Mouse (Mus musculus) cerebellum, adult 8-10 months (tissue): ENCODE results near the gene Dbndd2.

ENCODE experiments used
- DNase-seq: peaks from one replicate; pipeline ENCODE4 v3.0.0; 2022

Dbndd2 gene

GRCm38 (mm10) chr2:164485681-164486257 is at the start of gene Dbndd2:
Gene Dbndd2 (plus strand): TSS chr2:164486106.
- no peak for DNase-seq

GRCm38 (mm10) chr2:164436215-164436913 is 49.5 kb upstream of the Dbndd2 start:
- no peak for DNase-seq

- DNase-seq: no peak
Measured at GRCm38 (mm10) chr2:164436961-164437360, 48.9 kb upstream of the Dbndd2 start.

DNA sequence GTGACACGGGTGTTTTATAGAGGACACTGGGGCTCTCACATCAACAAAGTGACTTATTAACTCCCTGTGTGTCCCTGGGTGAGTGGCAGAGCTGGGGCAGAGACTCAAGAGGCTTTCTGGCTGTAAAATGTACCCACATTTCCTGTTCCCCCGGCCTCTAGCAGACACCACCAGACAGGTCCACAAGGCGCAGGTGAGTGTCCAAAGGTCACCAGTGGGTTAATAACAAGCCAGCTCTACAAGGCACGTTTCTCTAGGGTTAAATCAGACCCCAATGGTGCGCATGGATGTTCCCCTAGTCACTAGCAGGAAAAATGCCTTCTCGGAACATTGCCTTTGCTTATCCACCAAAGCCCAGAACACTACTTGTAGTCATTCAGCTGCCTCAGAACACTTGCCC is 48.2 kb upstream of the Dbndd2 start:
- DNase-seq: no peak

DNA sequence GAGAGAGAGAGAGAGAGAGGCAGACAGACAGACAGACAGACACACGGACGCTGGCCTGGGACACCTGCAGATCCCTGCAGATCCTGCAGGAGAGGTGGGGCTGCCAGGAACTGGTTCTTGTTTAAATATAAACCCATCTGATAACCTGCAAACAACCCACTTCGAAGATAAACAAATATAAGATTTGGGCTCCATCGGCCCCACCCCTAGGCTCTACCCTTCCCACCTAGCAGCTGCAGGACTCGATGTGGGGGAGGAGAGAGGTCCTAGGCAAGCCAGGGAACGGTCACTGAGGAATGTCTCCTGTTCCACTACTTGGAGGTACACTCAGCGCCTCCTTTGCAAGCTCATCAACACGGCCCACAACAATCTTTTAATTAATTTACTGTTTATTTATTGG is 47.6 kb upstream of the Dbndd2 start:
- DNase-seq: no peak

GRCm38 (mm10) chr2:164439001-164439421 is 46.9 kb upstream of the Dbndd2 start:
- DNase-seq: no peak

- no peak for DNase-seq
Measured at GRCm38 (mm10) chr2:164440314-164440713, 45.6 kb upstream of the Dbndd2 start.

GRCm38 (mm10) chr2:164441155-164441554 is 44.8 kb upstream of the Dbndd2 start:
- no peak for DNase-seq

GRCm38 (mm10) chr2:164441731-164442130 is 44.2 kb upstream of the Dbndd2 start:
- DNase-seq: no peak

DNA sequence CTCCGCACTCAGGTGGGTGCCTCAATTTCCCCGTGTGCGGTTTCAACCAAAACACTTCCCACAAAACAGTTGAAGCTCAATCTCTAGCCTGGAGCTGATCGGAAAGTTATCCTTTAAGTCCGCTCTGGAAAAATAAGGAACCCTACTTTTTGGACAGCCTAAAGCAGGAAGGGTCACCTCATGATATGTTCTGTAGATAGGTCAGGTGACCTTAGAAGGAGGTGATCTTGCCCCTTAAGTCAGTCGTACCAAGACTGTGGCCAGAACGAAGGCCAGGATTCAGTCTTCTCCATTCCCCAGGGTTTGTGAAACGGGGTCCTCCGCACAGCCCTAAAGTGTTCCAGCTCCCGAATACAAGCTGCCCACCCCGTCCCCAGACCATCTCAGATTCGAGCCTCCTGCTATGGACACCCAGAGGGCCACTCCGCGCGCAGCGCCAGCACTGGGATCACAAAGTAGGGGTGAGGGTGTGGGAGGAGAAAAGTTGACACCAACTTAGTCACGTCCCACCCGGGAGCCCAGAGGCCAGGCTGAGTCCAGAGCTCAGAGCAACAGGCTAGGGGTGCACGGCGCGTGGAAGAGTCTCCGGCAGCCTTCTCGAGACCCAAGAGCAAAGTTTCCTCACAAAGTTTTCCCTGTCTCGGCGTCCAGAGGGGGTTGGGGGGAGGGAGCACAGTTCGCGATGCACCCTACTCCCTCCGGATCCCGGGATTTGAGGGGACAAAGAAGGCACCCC is 43.4 kb upstream of the Dbndd2 start:
- no peak for DNase-seq

DNA sequence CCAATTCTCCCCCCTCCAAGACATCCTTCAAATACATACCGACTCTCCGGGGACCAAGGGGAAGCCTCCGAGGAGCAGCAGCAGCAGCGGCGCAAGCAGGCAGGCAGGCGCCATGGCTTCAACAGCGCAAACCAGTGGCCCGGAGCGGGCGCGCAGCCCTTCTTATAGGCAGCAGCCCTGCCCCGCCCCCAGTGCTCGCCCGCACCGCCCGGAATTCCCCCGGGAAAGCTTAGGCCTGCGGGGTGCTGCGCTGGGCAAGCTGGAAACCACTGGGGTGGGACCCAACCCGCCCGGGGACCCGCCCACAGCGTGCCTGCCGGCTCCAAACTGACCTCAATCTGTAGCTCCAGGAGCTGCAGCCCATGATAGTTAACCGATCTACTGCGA is 42.9 kb upstream of the Dbndd2 start:
- no peak for DNase-seq

DNA sequence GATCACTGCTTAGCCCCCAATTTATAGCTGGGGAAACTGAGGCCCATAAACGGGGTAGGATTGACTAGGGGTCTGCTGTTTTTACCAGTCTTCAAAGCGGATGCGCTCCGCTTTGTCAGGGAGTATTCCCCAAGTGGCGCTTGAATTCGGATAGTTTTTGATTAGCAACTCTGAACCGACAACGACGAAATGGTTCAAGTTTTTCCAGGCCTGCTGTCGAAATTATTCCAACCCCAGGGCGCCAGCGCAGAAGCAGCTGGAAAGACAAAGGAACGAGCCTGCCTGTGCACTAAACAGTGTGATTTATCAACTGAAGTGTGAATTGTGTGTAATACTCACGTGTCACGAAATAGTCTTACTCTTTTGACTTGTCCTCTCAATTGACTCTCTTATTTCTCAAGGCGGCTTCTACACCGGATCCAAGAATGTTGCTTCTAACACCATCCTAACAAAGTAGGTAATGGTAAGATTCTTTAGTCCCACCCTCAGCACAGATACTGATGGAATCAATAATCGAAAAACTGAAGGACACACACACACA is 42.4 kb upstream of the Dbndd2 start, which contains the start of gene Sdc4:
Gene Sdc4, minus strand, starts transcription at position 428 of the 541 bp plus-strand sequence.
- DNase-seq: no peak

GRCm38 (mm10) chr2:164444701-164445100 is 41.2 kb upstream of the Dbndd2 start:
- no peak for DNase-seq

DNA sequence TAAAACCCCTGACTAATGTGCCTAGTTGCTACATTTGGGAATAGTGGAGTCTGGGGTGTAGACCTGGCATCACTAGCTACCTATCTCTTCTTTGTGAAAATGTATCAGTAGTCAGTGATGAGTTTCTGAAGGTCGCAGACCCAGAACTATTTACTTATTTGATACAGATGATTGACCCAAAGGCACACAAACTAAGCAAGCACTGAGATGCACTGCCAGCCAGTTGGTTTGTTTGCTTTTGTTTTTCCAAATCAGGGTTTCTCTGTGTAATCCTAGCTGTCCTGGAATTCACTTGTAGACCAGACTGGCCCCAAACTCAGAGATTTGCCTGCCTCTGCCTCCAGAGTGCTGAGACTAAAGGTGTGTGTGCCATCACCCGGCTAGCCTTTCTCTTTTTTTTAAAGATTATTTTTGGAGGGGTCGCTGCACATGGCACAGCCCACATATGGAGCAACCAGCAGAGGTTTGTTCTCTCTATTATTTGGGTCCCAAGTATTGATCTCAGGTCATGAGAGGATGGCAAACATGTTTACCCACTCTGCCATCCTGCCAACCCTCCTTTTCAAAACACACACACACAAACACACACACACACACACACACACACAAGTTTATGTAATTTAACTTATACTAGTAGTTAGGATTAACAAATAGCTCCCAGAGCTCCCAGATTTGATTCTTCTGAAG is 40.4 kb upstream of the Dbndd2 start:
- no peak for DNase-seq

DNA sequence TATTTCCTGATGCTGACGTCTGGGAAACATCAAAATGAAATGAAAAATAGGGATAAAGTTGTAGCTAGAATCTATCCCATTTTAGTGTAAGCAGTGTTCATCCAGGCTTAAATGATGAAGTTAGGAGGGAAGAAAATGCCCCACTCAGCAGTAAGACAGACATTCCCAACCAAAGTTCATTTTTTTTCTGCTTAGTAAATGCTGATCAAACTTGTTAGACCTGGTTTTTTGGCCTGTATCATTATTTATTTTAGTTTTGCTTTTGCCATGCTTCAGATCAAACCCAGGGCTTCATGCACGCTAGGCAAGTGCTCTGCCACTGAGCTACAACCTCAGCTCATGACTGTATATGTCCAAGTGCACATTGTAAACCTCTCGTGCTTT is 39.8 kb upstream of the Dbndd2 start:
- no peak for DNase-seq

DNA sequence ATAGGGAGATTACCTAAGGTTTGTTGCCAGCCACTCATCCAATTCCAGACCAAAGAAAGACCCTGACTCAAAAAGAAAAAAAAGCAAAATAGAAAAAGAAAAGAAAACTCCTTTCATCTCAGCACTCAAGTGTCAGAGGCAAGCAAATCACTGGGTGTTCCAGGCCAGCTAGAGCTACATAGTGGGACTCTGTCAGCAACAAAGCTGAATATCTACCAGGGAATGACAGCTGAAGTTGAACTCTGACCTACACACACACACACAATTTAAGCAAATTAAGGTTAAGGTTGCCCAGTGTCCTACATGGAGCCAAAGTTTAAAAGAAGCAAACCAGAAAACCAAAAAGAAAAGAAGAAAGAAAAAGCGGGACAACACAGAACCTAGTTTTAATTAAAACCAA is 37.8 kb upstream of the Dbndd2 start:
- DNase-seq: no peak

GRCm38 (mm10) chr2:164448921-164449320 is 37.0 kb upstream of the Dbndd2 start:
- DNase-seq: no peak

DNA sequence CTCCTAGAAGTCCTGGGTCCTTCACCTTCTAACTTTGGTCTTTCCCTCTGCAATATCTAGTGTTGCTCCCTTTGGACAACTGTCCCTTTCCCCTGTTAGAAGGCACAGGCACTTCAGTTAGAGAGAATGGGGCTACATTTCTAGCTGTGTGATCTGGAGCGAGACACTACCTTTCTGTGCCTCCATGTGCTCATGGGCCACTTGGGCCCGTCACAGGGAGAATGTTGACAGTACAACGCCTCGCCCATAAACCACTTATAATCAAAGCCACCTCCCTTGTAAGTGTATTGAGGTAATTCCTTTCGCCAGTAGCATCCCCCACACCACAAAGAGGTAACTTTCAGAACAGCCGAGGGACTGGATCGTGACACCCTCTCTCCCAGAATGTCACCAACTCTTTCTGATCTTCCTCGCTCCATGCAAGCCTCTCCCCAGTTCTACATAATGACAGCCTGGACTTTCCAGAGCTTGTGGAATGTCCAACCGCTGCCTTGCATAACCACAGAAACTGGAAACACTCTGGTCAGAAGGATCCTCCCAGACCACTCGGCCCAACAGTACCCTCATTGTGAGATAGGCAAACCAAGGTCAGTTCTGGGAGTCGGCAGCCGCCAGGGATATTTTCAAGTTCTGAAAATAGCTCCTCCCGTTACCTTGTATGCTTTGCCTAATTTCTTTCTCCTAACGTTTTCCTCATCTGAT is 36.4 kb upstream of the Dbndd2 start:
- DNase-seq: no peak

DNA sequence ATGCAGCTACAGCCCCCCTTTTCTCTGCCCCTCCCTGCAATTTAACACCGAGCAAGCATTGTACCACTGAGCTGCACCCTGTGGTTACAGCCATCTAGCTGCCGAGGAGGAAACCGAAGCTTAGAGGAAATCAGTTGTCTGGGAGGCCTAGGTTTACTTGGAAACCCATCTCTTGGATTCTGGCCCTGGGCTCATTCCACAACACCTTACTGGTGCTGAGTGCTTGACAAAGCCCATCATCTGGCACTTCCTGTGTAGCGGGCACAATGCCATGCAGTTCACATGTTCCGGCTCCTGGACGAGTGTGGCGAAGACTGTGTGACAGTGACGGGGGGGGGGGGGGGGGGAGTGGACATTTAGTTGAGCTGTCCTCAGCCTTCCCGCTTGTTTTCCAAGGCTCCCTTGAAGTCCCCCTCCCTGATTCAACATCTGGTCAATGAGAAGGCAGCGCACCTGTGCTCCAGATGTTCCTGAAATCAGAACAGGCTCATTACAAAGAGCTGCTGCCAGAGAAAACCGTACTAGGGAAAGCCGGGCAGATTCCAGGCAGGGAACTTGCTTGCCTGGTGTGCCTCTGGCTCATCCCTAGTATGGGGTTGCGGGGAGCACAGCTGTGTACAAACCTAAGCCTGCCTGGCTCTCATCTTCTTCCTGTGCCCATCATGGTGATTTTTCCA is 33.8 kb upstream of the Dbndd2 start:
- DNase-seq: no peak

GRCm38 (mm10) chr2:164453047-164453757 is 32.7 kb upstream of the Dbndd2 start:
- no peak for DNase-seq

DNA sequence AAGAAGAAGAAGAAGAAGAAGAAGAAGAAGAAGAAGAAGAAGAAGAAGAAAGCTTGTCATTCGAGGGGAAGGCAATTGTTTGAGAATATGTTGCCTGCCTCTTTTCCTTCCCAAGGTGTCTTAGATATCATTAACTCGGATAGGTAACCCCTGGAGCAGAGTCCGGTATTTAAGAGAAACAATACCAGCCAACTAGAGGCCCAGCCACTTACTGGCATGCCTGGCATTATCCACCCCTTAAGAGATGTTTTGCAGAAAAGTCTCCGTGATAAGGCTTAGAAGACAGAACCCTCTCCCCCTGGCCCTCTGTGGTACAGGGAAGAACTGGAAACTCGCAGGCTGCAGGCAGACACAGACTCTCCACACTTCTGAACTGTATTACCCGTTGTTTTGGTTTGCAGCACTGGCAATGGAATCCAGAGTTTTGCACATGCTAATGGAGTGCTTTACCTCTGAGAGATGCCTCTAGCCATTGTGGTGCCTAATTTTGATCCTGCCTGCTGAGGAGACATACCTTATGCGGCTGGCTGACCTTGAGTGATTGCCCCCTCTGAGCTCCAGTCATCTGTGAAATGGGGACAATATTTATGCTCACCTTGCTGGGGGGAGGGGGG is 31.9 kb upstream of the Dbndd2 start:
- DNase-seq: no peak
